Mouse (Mus musculus): Measurements from ENCODE around the gene Clstn1. TPM values are rescaled to one million over a fixed set of nuclear protein-coding genes. Genes with fewer than 3 reads are reported as not detected.

Clstn1 gene
- polyA plus RNA-seq, 1 experiment from 2014 or later: 188 TPM

GRCm38 (mm10) chr4:149553834-149554233 is 32.4 kb upstream of the Clstn1 start:
- H3K36me3 ChIP-seq: 0 out of 2 replicates have a peak, but pooled peaks cover 6% of the 10 kb centered on the region
- H3K9ac ChIP-seq (replicated peaks): no peak overlapping the region
- H3K4me1 ChIP-seq: no peaks in the 10 kb centered on the region
- no peaks in the 10 kb centered on the region for H3K9me3 ChIP-seq (replicated peaks)
- H3K4me3 ChIP-seq (replicated peaks): no peak overlapping the region
- H3K4me2 ChIP-seq: no peak overlapping the region
- ATAC-seq (ENCODE audit: low FRiP score): no peak
- WGBS: 72% methylated on average over 7 of the region's 7 CpGs
- H3K27ac ChIP-seq (replicated peaks): no peak overlapping the region
- H3K27me3 ChIP-seq (replicated peaks): no peaks in the 10 kb centered on the region

DNA sequence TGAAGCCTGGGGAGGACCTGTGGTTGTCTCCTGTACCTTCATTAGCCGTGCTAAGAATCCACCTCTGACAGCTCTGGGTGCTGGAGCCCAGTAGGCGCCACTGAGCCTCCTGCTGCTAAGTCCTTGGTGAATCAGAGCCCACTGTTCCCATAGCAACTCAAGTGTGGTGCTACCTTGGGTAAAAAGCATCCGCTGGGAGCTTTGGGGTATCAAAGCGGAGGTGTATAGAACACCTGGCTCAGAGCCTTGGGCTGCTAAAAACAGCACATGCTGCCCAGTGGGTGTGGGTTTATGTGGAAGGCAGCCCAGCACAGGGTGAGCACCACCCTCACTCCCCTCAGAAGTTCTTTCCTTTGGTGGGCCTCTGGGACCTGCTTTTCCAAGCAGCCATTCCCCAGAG is 30.2 kb upstream of the Clstn1 start:
- 88% methylated on average over 4 of the region's 4 CpGs for WGBS
- H3K4me2 ChIP-seq: no peak overlapping the region
- ATAC-seq (ENCODE audit: low FRiP score): no peak

GRCm38 (mm10) chr4:149557905-149558304 is 28.4 kb upstream of the Clstn1 start:
- Histone ChIP-seq H3K36me3 (peaks cover 16% of the 10 kb centered on the region), H3K27ac (replicated peaks) (no peak overlapping the region), H3K4me3 (replicated peaks) (no peak overlapping the region), H3K27me3 (replicated peaks) (no peaks in the 10 kb centered on the region), H3K9ac (replicated peaks) (no peak overlapping the region), H3K9me3 (replicated peaks) (no peaks in the 10 kb centered on the region), H3K4me1 (peaks cover 12% of the 10 kb centered on the region), H3K4me2 (no peak overlapping the region)
- ATAC-seq (ENCODE audit: low FRiP score): no peak
- WGBS: 93% methylated on average over 5 of the region's 5 CpGs

More for the DNA sequence above, 30.2 kb upstream of the Clstn1 start:
- Histone ChIP-seq H3K9ac (replicated peaks) (no peak overlapping the region), H3K27me3 (replicated peaks) (no peaks in the 10 kb centered on the region), H3K4me3 (replicated peaks) (no peak overlapping the region), H3K27ac (replicated peaks) (no peak overlapping the region), H3K9me3 (replicated peaks) (no peaks in the 10 kb centered on the region), H3K4me1 (no peaks in the 10 kb centered on the region), H3K36me3 (peaks cover 16% of the 10 kb centered on the region)

- H3K4me1 ChIP-seq: peaks cover 17% of the 10 kb centered on the region
- no peak overlapping the region for H3K9ac ChIP-seq (replicated peaks)
- H3K36me3 ChIP-seq: peaks cover 16% of the 10 kb centered on the region
- no peaks in the 10 kb centered on the region for H3K27me3 ChIP-seq (replicated peaks)
- 79% methylated on average over 3 of the region's 3 CpGs for WGBS
- no peak overlapping the region for H3K27ac ChIP-seq (replicated peaks)
- no peaks in the 10 kb centered on the region for H3K9me3 ChIP-seq (replicated peaks)
- H3K4me2 ChIP-seq: no peak overlapping the region
- no peak for ATAC-seq (ENCODE audit: low FRiP score)
- H3K4me3 ChIP-seq (replicated peaks): no peak overlapping the region
Measured at GRCm38 (mm10) chr4:149558389-149558788, 27.9 kb upstream of the Clstn1 start.

DNA sequence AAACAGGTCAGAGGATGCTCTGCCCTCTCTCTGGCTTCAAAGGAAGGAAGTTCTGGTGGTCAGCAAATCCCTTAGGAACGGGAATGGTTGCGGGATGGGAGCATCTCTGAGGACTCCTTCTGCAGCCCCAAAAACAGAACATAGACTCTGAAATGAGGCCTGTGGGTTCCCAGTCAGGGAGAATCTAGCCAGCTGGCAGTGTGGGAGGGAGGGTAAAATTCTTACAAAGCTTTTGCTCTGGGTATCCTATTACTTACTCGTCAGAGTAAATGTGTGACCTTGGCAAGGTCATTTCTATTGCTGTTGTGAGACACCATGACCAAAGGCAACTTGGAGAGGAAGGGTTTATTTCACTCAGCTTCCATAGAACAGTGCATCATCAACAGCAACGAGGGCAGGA is 24.9 kb upstream of the Clstn1 start:
- Histone ChIP-seq H3K4me1 (peaks cover 39% of the 10 kb centered on the region), H3K9me3 (replicated peaks) (no peaks in the 10 kb centered on the region), H3K36me3 (peaks cover 16% of the 10 kb centered on the region), H3K27me3 (replicated peaks) (no peaks in the 10 kb centered on the region), H3K4me3 (replicated peaks) (no peak overlapping the region), H3K4me2 (no peak overlapping the region), H3K9ac (replicated peaks) (no peak overlapping the region), H3K27ac (replicated peaks) (0 out of 2 replicates have a peak overlapping the region, but pooled peaks have one; percentile 84)
- ATAC-seq (ENCODE audit: low FRiP score): no peak
- 84% methylated on average over 4 of the region's 4 CpGs for WGBS

DNA sequence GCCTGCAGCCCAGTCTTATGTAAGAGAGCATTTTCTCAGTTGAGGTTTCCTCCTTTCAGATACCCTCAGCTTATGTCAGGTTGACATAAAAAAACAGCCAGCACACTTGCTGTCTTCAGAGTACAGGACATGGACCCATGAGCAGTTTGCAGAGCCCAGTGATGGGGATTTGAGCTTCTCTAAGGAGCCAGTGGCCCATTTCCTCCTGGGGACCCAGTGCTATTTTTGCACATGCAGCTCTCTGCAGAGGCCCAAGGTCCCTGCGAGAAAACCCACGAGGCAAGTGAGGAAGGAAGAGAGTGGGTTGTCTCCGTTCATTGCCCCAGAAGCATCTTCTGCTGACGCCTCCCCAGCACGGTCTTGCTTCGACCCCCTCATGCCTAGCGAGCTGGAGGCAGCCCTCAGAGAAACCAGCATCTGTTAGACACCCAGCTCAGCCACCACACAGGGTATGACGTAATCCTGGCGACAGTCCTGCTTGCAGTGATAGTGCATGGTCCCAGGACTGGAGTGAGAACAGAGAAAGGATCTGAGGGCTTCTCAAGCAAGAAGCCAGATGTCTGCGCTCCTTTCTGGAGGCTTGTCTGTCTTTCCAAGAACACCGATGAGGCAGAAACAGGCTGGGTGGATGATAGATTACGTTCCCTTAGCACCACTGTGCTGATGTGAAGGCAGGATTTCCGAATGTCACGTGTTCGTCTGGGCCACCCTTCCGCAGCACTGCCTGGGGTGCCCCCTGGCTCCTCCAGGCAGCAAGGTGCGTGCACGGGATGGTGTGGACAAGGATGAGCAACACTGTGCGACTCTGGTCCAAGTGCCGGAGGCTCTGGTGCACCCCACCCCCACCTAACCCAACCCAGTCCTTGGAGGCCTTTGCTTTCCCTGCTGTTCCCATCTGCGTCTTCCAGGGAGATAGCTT is 24.0 kb upstream of the Clstn1 start:
- Histone ChIP-seq H3K4me2 (peak overlapping the region; percentile 42), H3K27ac (replicated peaks) (peak overlapping the region; percentile 84), H3K4me3 (replicated peaks) (no peak overlapping the region), H3K27me3 (replicated peaks) (no peaks in the 10 kb centered on the region), H3K36me3 (peaks cover 13% of the 10 kb centered on the region), H3K4me1 (peaks cover 40% of the 10 kb centered on the region), H3K9ac (replicated peaks) (peak overlapping the region; percentile 23; the same call in 1 of the 2 replicates), H3K9me3 (replicated peaks) (no peaks in the 10 kb centered on the region)
- 21% methylated on average over 21 of the region's 21 CpGs for WGBS
- peak; percentile 66 for ATAC-seq (ENCODE audit: low FRiP score)

DNA sequence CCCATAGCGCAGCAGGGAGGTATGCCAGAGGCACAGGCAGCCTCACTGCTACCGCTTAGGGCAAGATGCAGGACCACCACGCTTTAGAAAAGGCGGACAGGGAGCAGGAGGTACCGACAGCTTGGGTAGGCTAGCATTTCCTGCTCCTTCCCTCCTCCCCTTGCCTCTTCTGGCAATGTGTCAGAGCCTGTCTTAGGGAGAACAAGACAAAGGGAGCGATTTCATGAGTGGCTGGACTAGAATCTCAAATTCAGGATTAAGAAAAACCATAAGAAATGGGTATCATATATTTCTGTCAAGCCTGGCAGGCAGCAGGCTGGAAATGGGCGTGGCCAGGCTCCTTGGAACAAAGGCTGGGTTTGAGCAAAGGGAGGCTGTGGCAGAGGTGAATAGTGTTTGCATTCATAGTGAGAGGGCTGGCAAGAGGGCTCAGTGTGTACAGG is 23.3 kb upstream of the Clstn1 start:
- Histone ChIP-seq H3K27me3 (replicated peaks) (no peaks in the 10 kb centered on the region), H3K9me3 (replicated peaks) (no peaks in the 10 kb centered on the region), H3K4me1 (peaks cover 44% of the 10 kb centered on the region), H3K4me2 (peak overlapping the region; percentile 42), H3K9ac (replicated peaks) (peak overlapping the region; percentile 23; the same call in 1 of the 2 replicates), H3K27ac (replicated peaks) (peak overlapping the region; percentile 84), H3K4me3 (replicated peaks) (no peak overlapping the region), H3K36me3 (peaks cover 11% of the 10 kb centered on the region)
- ATAC-seq (ENCODE audit: low FRiP score): peak; percentile 42
- WGBS: 8% methylated on average over 7 of the region's 7 CpGs

- ATAC-seq (ENCODE audit: low FRiP score): no peak
- no peak overlapping the region for H3K9ac ChIP-seq (replicated peaks)
- peaks cover 44% of the 10 kb centered on the region for H3K4me1 ChIP-seq
- peak overlapping the region; percentile 89 for H3K27ac ChIP-seq (replicated peaks)
- H3K36me3 ChIP-seq: peaks cover 11% of the 10 kb centered on the region
- H3K4me3 ChIP-seq (replicated peaks): peak overlapping the region; percentile 26; the same call in 1 of the 2 replicates
- peak overlapping the region; percentile 58 for H3K4me2 ChIP-seq
- WGBS: 76% methylated on average over 10 of the region's 10 CpGs
- no peaks in the 10 kb centered on the region for H3K27me3 ChIP-seq (replicated peaks)
- no peaks in the 10 kb centered on the region for H3K9me3 ChIP-seq (replicated peaks)
Measured at GRCm38 (mm10) chr4:149563941-149564361, 22.3 kb upstream of the Clstn1 start.

DNA sequence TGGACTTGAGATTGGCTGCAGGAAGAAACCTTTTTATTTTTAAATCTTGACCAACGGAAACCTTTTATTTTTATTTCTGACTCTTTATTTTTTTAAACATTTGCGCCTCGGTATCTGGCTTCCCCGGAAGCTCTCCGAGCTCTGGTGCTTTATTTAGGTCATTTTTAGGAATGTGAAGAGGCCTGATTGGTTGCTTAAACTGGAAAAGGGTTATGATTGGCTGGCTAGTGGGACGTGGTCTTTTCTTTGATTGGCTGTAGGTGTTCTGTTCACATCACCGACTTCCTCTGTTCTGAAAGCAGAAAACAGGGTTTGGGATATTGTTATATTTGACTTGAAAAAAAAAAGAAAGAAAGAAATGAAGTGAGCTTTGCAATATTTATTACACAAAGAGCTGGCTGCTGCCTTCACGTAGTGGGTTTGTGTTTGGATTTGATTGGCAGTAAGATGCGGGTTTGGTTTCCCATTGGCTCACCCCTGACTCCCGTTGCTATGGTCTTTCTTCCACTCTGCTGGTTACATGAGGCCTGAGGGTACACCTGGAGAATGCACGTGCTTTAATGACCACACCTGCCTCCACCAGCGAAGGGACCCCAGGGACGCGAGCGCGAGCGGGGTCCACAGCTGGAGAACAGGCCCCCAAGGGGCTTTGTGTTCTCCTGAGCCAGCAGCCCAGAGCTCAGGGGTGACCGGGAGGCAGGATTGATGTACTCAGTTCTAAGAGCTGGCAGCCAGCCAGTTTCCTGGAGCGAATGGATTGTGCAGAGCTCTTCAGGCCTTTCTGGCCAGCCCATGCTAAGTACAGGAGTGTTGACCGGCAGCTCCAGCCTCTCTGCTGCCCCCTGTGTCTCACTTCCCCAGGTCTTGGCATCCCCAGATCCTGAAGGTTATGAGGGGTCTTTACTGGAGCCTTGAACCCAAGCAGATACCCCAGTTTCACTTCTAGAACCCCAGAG is 21.5 kb upstream of the Clstn1 start:
- Histone ChIP-seq H3K27ac (replicated peaks) (peak overlapping the region; percentile 89), H3K4me1 (peaks cover 44% of the 10 kb centered on the region), H3K9ac (replicated peaks) (0 out of 2 replicates have a peak overlapping the region, but pooled peaks have one; percentile 4), H3K4me2 (peak overlapping the region; percentile 58), H3K27me3 (replicated peaks) (no peaks in the 10 kb centered on the region), H3K36me3 (peaks cover 6% of the 10 kb centered on the region), H3K9me3 (replicated peaks) (no peaks in the 10 kb centered on the region), H3K4me3 (replicated peaks) (peak overlapping the region; percentile 26)
- WGBS: 24% methylated on average over 20 of the region's 20 CpGs
- peak; percentile 67 for ATAC-seq (ENCODE audit: low FRiP score)

- WGBS: 23% methylated on average over 8 of the region's 8 CpGs
- no peak for ATAC-seq (ENCODE audit: low FRiP score)
- H3K27ac ChIP-seq (replicated peaks): no peak overlapping the region
- H3K4me1 ChIP-seq: peaks cover 35% of the 10 kb centered on the region
- no peak overlapping the region for H3K4me2 ChIP-seq
- no peak overlapping the region for H3K4me3 ChIP-seq (replicated peaks)
- no peaks in the 10 kb centered on the region for H3K36me3 ChIP-seq
- H3K9me3 ChIP-seq (replicated peaks): no peaks in the 10 kb centered on the region
- no peak overlapping the region for H3K9ac ChIP-seq (replicated peaks)
- H3K27me3 ChIP-seq (replicated peaks): no peaks in the 10 kb centered on the region
Measured at GRCm38 (mm10) chr4:149567432-149568026, 18.7 kb upstream of the Clstn1 start.

DNA sequence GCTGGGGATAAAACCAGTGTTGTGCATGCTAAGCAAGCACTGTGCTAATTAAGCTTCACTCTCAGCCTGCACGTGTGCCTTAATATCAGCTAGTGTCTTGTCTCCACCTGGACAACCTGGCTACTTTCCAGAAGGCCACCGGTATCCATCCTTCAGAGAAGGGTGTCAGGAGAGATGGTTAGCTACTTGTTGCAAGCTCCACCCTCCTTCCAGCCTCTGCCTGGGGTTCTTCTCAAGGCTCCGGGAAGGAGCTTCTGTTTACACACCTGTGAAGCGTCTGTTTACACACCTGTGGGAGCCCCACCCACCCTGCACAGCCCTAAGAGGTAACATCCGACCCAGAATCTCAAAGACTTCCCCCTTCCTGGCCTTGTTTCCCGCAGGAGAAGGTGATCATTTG is 17.6 kb upstream of the Clstn1 start:
- Histone ChIP-seq H3K36me3 (no peaks in the 10 kb centered on the region), H3K4me3 (replicated peaks) (no peak overlapping the region), H3K27me3 (replicated peaks) (no peaks in the 10 kb centered on the region), H3K9ac (replicated peaks) (no peak overlapping the region), H3K27ac (replicated peaks) (no peak overlapping the region), H3K4me1 (peaks cover 24% of the 10 kb centered on the region), H3K4me2 (no peak overlapping the region), H3K9me3 (replicated peaks) (no peaks in the 10 kb centered on the region)
- no peak for ATAC-seq (ENCODE audit: low FRiP score)
- WGBS: 58% methylated on average over 6 of the region's 6 CpGs

Measured in neural tube, embryonic 15.5 days (tissue).